Mouse (Mus musculus): ENCODE results near the gene Kank2. TPM values are rescaled to one million over a fixed set of nuclear protein-coding genes. Genes with fewer than 3 reads are reported as not detected.
"Not testable (repeated sequence)": the region's sequence is repeated elsewhere in the genome, so short reads cannot be mapped to it uniquely, and the experiment has no call there.

The Kank2 gene
- total RNA-seq, 1 experiment from 2014 or later, result not detected

- ATAC-seq (replicated peaks; ENCODE audit: insufficient number of reproducible peaks, low FRiP score, low TSS enrichment, poor library complexity, severe bottlenecking), result no peak
Observed at GRCm38 (mm10) chr9:21792644-21793043, 5.9 kb downstream of the Kank2 start.

- ATAC-seq (replicated peaks; ENCODE audit: insufficient number of reproducible peaks, low FRiP score, low TSS enrichment, poor library complexity, severe bottlenecking), result no peak
Observed at GRCm38 (mm10) chr9:21791861-21792260, 6.7 kb downstream of the Kank2 start.

- no peak for ATAC-seq (replicated peaks; ENCODE audit: insufficient number of reproducible peaks, low FRiP score, low TSS enrichment, poor library complexity, severe bottlenecking)
Observed at GRCm38 (mm10) chr9:21788234-21788633, 10.3 kb downstream of the Kank2 start.

GRCm38 (mm10) chr9:21787654-21788053 lies 10.9 kb downstream of the Kank2 start:
- no peak for ATAC-seq (replicated peaks; ENCODE audit: insufficient number of reproducible peaks, low FRiP score, low TSS enrichment, poor library complexity, severe bottlenecking)

GRCm38 (mm10) chr9:21786906-21787305 lies 11.6 kb downstream of the Kank2 start:
- peak; percentile 84 for ATAC-seq (replicated peaks; ENCODE audit: insufficient number of reproducible peaks, low FRiP score, low TSS enrichment, poor library complexity, severe bottlenecking)

- ATAC-seq (replicated peaks; ENCODE audit: insufficient number of reproducible peaks, low FRiP score, low TSS enrichment, poor library complexity, severe bottlenecking), result not testable (repeated sequence)
Observed at GRCm38 (mm10) chr9:21786309-21786708, 12.2 kb downstream of the Kank2 start.

- ATAC-seq (replicated peaks; ENCODE audit: insufficient number of reproducible peaks, low FRiP score, low TSS enrichment, poor library complexity, severe bottlenecking), result no peak
Observed at GRCm38 (mm10) chr9:21784517-21785307, 13.8 kb downstream of the Kank2 start.

GRCm38 (mm10) chr9:21781657-21782468 lies 16.7 kb downstream of the Kank2 start:
- ATAC-seq (replicated peaks; ENCODE audit: insufficient number of reproducible peaks, low FRiP score, low TSS enrichment, poor library complexity, severe bottlenecking), result no peak

- ATAC-seq (replicated peaks; ENCODE audit: insufficient number of reproducible peaks, low FRiP score, low TSS enrichment, poor library complexity, severe bottlenecking), result no peak
Observed at GRCm38 (mm10) chr9:21777726-21778125, 20.8 kb downstream of the Kank2 start.

- no peak for ATAC-seq (replicated peaks; ENCODE audit: insufficient number of reproducible peaks, low FRiP score, low TSS enrichment, poor library complexity, severe bottlenecking)
Observed at GRCm38 (mm10) chr9:21774353-21774752, 24.2 kb downstream of the Kank2 start.

- ATAC-seq (replicated peaks; ENCODE audit: insufficient number of reproducible peaks, low FRiP score, low TSS enrichment, poor library complexity, severe bottlenecking), result not testable (repeated sequence)
Observed at GRCm38 (mm10) chr9:21773396-21773795, 25.1 kb downstream of the Kank2 start.

- no peak for ATAC-seq (replicated peaks; ENCODE audit: insufficient number of reproducible peaks, low FRiP score, low TSS enrichment, poor library complexity, severe bottlenecking)
Observed at GRCm38 (mm10) chr9:21769558-21770183, 28.9 kb downstream of the Kank2 start.

- no peak for ATAC-seq (replicated peaks; ENCODE audit: insufficient number of reproducible peaks, low FRiP score, low TSS enrichment, poor library complexity, severe bottlenecking)
Observed at GRCm38 (mm10) chr9:21768511-21769411, 29.8 kb downstream of the Kank2 start.

GRCm38 (mm10) chr9:21767896-21768295 lies 30.6 kb downstream of the Kank2 start:
- ATAC-seq (replicated peaks; ENCODE audit: insufficient number of reproducible peaks, low FRiP score, low TSS enrichment, poor library complexity, severe bottlenecking), result no peak

- ATAC-seq (replicated peaks; ENCODE audit: insufficient number of reproducible peaks, low FRiP score, low TSS enrichment, poor library complexity, severe bottlenecking), result no peak
Observed at GRCm38 (mm10) chr9:21764084-21764999, 34.2 kb downstream of the Kank2 start.

GRCm38 (mm10) chr9:21762135-21762534 lies 36.4 kb downstream of the Kank2 start:
- ATAC-seq (replicated peaks; ENCODE audit: insufficient number of reproducible peaks, low FRiP score, low TSS enrichment, poor library complexity, severe bottlenecking), result no peak
